Mouse (Mus musculus): Measurements from ENCODE around the gene Tlk1. TPM values are rescaled to one million over a fixed set of nuclear protein-coding genes. Genes with fewer than 3 reads are reported as not detected.

The Tlk1 gene
- 25.0 and 28.6 TPM in 2 replicates for polyA plus RNA-seq (2015; fragmentation: Nextera tagmentation; extraction: Ambion mirVana)

GRCm38 (mm10) chr2:70825371-70826051 is at the start of gene Tlk1:
Tlk1 (minus strand) TSS chr2:70825728.
- Histone ChIP-seq H3K27me3 (ENCODE audit: insufficient read depth, low read length) (no peaks in the 10 kb centered on the region), H3K4me2 (replicated peaks; ENCODE audit: low read depth, low read length) (peak within 1 kb of the TSS; percentile 84), H3K4me1 (ENCODE audit: insufficient read depth, low read length) (peaks cover 20% of the 10 kb centered on the region), H3K9me3 (ENCODE audit: low read length) (no peaks in the 10 kb centered on the region), H3K4me3 (ENCODE audit: low read length) (peak within 1 kb of the TSS; percentile 93), H3K9ac (replicated peaks; ENCODE audit: low read length) (peak within 1 kb of the TSS; percentile 99), H3K36me3 (ENCODE audit: insufficient read depth, low read length) (no peaks in the 10 kb centered on the region), H3K27ac (ENCODE audit: low read length) (peak within 1 kb of the TSS; percentile 100)
- WGBS, result 0% methylated on average over 27 of the region's 118 CpGs
- ATAC-seq (ENCODE audit: low FRiP score, low TSS enrichment), result peak; percentile 92

- Histone ChIP-seq H3K9me3 (ENCODE audit: low read length) (no peaks in the 10 kb centered on the region), H3K4me2 (replicated peaks; ENCODE audit: low read depth, low read length) (no peak overlapping the region), H3K4me3 (ENCODE audit: low read length) (no peak overlapping the region), H3K4me1 (ENCODE audit: insufficient read depth, low read length) (no peaks in the 10 kb centered on the region), H3K9ac (replicated peaks; ENCODE audit: low read length) (no peak overlapping the region), H3K36me3 (ENCODE audit: insufficient read depth, low read length) (no peaks in the 10 kb centered on the region), H3K27me3 (ENCODE audit: insufficient read depth, low read length) (no peaks in the 10 kb centered on the region), H3K27ac (ENCODE audit: low read length) (no peak overlapping the region)
- ATAC-seq (ENCODE audit: low FRiP score, low TSS enrichment), result no peak
- WGBS, result 83% methylated on average over 4 of the region's 4 CpGs
Measured at GRCm38 (mm10) chr2:70875129-70875528, 49.6 kb upstream of the Tlk1 start.

- H3K4me1 ChIP-seq (ENCODE audit: insufficient read depth, low read length), result no peaks in the 10 kb centered on the region
- ATAC-seq (ENCODE audit: low FRiP score, low TSS enrichment), result no peak
- H3K4me3 ChIP-seq (ENCODE audit: low read length), result no peak overlapping the region
- H3K36me3 ChIP-seq (ENCODE audit: insufficient read depth, low read length), result no peaks in the 10 kb centered on the region
- no peak overlapping the region for H3K4me2 ChIP-seq (replicated peaks; ENCODE audit: low read depth, low read length)
- no peaks in the 10 kb centered on the region for H3K9me3 ChIP-seq (ENCODE audit: low read length)
- 48% methylated on average over 5 of the region's 5 CpGs for WGBS
- H3K9ac ChIP-seq (replicated peaks; ENCODE audit: low read length), result no peak overlapping the region
- no peak overlapping the region for H3K27ac ChIP-seq (ENCODE audit: low read length)
- H3K27me3 ChIP-seq (ENCODE audit: insufficient read depth, low read length), result no peaks in the 10 kb centered on the region
Measured at GRCm38 (mm10) chr2:70873168-70873567, 47.6 kb upstream of the Tlk1 start.

GRCm38 (mm10) chr2:70871466-70872022 is 46.0 kb upstream of the Tlk1 start:
- Histone ChIP-seq H3K27ac (ENCODE audit: low read length) (no peak overlapping the region), H3K9me3 (ENCODE audit: low read length) (no peaks in the 10 kb centered on the region), H3K27me3 (ENCODE audit: insufficient read depth, low read length) (no peaks in the 10 kb centered on the region), H3K4me3 (ENCODE audit: low read length) (no peak overlapping the region), H3K9ac (replicated peaks; ENCODE audit: low read length) (no peak overlapping the region), H3K4me1 (ENCODE audit: insufficient read depth, low read length) (no peaks in the 10 kb centered on the region), H3K36me3 (ENCODE audit: insufficient read depth, low read length) (no peaks in the 10 kb centered on the region), H3K4me2 (replicated peaks; ENCODE audit: low read depth, low read length) (no peak overlapping the region)
- WGBS, result 62% methylated on average over 8 of the region's 8 CpGs
- no peak for ATAC-seq (ENCODE audit: low FRiP score, low TSS enrichment)

GRCm38 (mm10) chr2:70870819-70871218 is 45.3 kb upstream of the Tlk1 start:
- WGBS, result 62% methylated on average over 6 of the region's 6 CpGs
- H3K9me3 ChIP-seq (ENCODE audit: low read length), result no peaks in the 10 kb centered on the region

GRCm38 (mm10) chr2:70869116-70869515 is 43.6 kb upstream of the Tlk1 start:
- H3K27me3 ChIP-seq (ENCODE audit: insufficient read depth, low read length), result no peaks in the 10 kb centered on the region
- WGBS, result 81% methylated on average over 3 of the region's 3 CpGs
- H3K9ac ChIP-seq (replicated peaks; ENCODE audit: low read length), result no peak overlapping the region
- no peaks in the 10 kb centered on the region for H3K9me3 ChIP-seq (ENCODE audit: low read length)
- no peak overlapping the region for H3K4me2 ChIP-seq (replicated peaks; ENCODE audit: low read depth, low read length)
- H3K4me1 ChIP-seq (ENCODE audit: insufficient read depth, low read length), result no peaks in the 10 kb centered on the region
- ATAC-seq (ENCODE audit: low FRiP score, low TSS enrichment), result no peak
- no peaks in the 10 kb centered on the region for H3K36me3 ChIP-seq (ENCODE audit: insufficient read depth, low read length)
- no peak overlapping the region for H3K4me3 ChIP-seq (ENCODE audit: low read length)
- H3K27ac ChIP-seq (ENCODE audit: low read length), result no peak overlapping the region

More at GRCm38 (mm10) chr2:70870819-70871218, 45.3 kb upstream of the Tlk1 start:
- Histone ChIP-seq H3K4me2 (replicated peaks; ENCODE audit: low read depth, low read length) (no peak overlapping the region), H3K4me3 (ENCODE audit: low read length) (no peak overlapping the region), H3K4me1 (ENCODE audit: insufficient read depth, low read length) (no peaks in the 10 kb centered on the region), H3K9ac (replicated peaks; ENCODE audit: low read length) (no peak overlapping the region), H3K27me3 (ENCODE audit: insufficient read depth, low read length) (no peaks in the 10 kb centered on the region), H3K27ac (ENCODE audit: low read length) (no peak overlapping the region), H3K36me3 (ENCODE audit: insufficient read depth, low read length) (no peaks in the 10 kb centered on the region)
- ATAC-seq (ENCODE audit: low FRiP score, low TSS enrichment), result no peak

- WGBS, result 90% methylated on average over 3 of the region's 3 CpGs
- H3K36me3 ChIP-seq (ENCODE audit: insufficient read depth, low read length), result no peaks in the 10 kb centered on the region
- no peak for ATAC-seq (ENCODE audit: low FRiP score, low TSS enrichment)
Measured at GRCm38 (mm10) chr2:70867231-70867630, 41.7 kb upstream of the Tlk1 start.

GRCm38 (mm10) chr2:70862881-70863280 is 37.4 kb upstream of the Tlk1 start:
- peak; percentile 78 for ATAC-seq (ENCODE audit: low FRiP score, low TSS enrichment)
- Histone ChIP-seq H3K27me3 (ENCODE audit: insufficient read depth, low read length) (no peaks in the 10 kb centered on the region), H3K4me2 (replicated peaks; ENCODE audit: low read depth, low read length) (no peak overlapping the region), H3K9me3 (ENCODE audit: low read length) (peaks cover 3% of the 10 kb centered on the region), H3K4me3 (ENCODE audit: low read length) (no peak overlapping the region), H3K27ac (ENCODE audit: low read length) (peak overlapping the region; percentile 76), H3K9ac (replicated peaks; ENCODE audit: low read length) (no peak overlapping the region), H3K4me1 (ENCODE audit: insufficient read depth, low read length) (no peaks in the 10 kb centered on the region), H3K36me3 (ENCODE audit: insufficient read depth, low read length) (no peaks in the 10 kb centered on the region)
- WGBS, result 58% methylated on average over 5 of the region's 5 CpGs

More at GRCm38 (mm10) chr2:70867231-70867630, 41.7 kb upstream of the Tlk1 start:
- Histone ChIP-seq H3K9ac (replicated peaks; ENCODE audit: low read length) (no peak overlapping the region), H3K4me1 (ENCODE audit: insufficient read depth, low read length) (no peaks in the 10 kb centered on the region), H3K9me3 (ENCODE audit: low read length) (no peaks in the 10 kb centered on the region), H3K4me2 (replicated peaks; ENCODE audit: low read depth, low read length) (no peak overlapping the region), H3K27me3 (ENCODE audit: insufficient read depth, low read length) (no peaks in the 10 kb centered on the region), H3K27ac (ENCODE audit: low read length) (no peak overlapping the region), H3K4me3 (ENCODE audit: low read length) (no peak overlapping the region)

GRCm38 (mm10) chr2:70859740-70860139 is 34.2 kb upstream of the Tlk1 start:
- H3K4me3 ChIP-seq (ENCODE audit: low read length), result no peak overlapping the region
- H3K9ac ChIP-seq (replicated peaks; ENCODE audit: low read length), result no peak overlapping the region
- 95% methylated on average over 4 of the region's 4 CpGs for WGBS
- no peaks in the 10 kb centered on the region for H3K27me3 ChIP-seq (ENCODE audit: insufficient read depth, low read length)
- H3K4me1 ChIP-seq (ENCODE audit: insufficient read depth, low read length), result no peaks in the 10 kb centered on the region
- H3K27ac ChIP-seq (ENCODE audit: low read length), result no peak overlapping the region
- no peaks in the 10 kb centered on the region for H3K36me3 ChIP-seq (ENCODE audit: insufficient read depth, low read length)
- ATAC-seq (ENCODE audit: low FRiP score, low TSS enrichment), result no peak
- H3K9me3 ChIP-seq (ENCODE audit: low read length), result peaks cover 3% of the 10 kb centered on the region
- H3K4me2 ChIP-seq (replicated peaks; ENCODE audit: low read depth, low read length), result no peak overlapping the region

- Histone ChIP-seq H3K4me3 (ENCODE audit: low read length) (no peak overlapping the region), H3K4me1 (ENCODE audit: insufficient read depth, low read length) (0 out of 2 replicates have a peak, but pooled peaks cover 6% of the 10 kb centered on the region), H3K9ac (replicated peaks; ENCODE audit: low read length) (no peak overlapping the region), H3K27ac (ENCODE audit: low read length) (no peak overlapping the region), H3K36me3 (ENCODE audit: insufficient read depth, low read length) (no peaks in the 10 kb centered on the region), H3K9me3 (ENCODE audit: low read length) (peaks cover 3% of the 10 kb centered on the region), H3K4me2 (replicated peaks; ENCODE audit: low read depth, low read length) (no peak overlapping the region), H3K27me3 (ENCODE audit: insufficient read depth, low read length) (no peaks in the 10 kb centered on the region)
- 92% methylated on average over 3 of the region's 3 CpGs for WGBS
- ATAC-seq (ENCODE audit: low FRiP score, low TSS enrichment), result no peak
Measured at GRCm38 (mm10) chr2:70856971-70857370, 31.4 kb upstream of the Tlk1 start.
